Mouse (Mus musculus) monocyte, adult 2 months (primary cell): ENCODE data around the gene Il11ra1.
"Not testable (repeated sequence)": the region's sequence is repeated elsewhere in the genome, so short reads cannot be mapped to it uniquely, and the experiment has no call there.

Source experiments
- DNase-seq, 2 experiments: peaks; one replicate each; pipeline ENCODE4 v3.0.0; 2022; ENCODE audit warnings: low spot score in 2 of 2, low read depth in 1 of 2

The Il11ra1 gene

DNA sequence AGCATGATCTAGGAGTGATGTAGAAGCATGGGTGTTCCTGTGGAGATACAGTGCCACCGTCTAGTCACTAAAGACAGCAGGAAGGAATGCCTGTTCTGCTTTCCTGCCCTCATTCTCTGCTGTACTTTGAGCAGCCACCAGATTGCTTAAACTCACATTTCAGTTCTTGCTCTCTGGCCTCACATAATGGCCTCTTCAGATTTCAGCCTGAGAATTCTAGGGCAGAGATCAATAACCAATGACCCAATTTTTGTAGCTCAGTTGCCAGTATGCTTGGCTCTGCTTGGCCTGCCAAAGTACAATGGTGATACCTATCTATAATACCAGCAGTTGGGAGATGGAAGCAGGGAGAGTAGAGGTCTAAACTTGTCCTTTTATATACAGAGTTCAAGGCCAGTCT is 45.2 kb downstream of the Il11ra1 start:
- DNase-seq = no peak

DNA sequence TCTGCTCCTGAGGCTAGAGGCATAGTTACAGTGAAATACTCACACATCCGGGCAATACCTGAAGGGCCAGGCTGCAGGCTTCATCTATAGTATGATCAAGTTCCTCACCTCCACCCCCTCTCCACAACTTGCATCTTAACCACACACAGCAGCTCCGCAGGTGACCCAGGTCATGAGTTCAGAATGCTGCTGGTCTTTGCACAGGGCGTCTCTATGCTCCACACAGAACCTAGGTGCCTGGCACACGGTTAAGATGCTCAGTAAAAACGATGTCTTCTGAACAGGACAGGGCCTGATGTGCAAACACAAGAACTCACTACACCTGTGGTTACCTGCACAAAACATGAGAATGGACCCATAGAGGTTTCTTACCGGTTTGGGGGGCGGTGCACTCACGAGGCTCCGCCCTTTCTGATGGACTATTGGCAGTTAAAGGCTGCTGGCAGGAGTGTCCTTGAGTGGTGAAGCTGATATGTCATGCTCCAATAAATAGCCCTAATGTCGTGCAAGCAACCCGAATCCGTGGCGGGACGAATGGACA is 55.1 kb downstream of the Il11ra1 start, which contains the start of gene Galt:
TSS of gene Galt (plus strand) at position 432 of the 541 bp plus-strand sequence.
- no peak for DNase-seq

GRCm38 (mm10) chr4:41755338-41756305 is 55.8 kb downstream of the Il11ra1 start, which contains the start of gene Sigmar1:
Gene Sigmar1, minus strand, starts transcription at chr4:41756157.
- peak; percentile 48 to 78 for DNase-seq

- no peak for DNase-seq
Measured at GRCm38 (mm10) chr4:41756440-41756839, 56.7 kb downstream of the Il11ra1 start.

- no peak for DNase-seq
Measured at GRCm38 (mm10) chr4:41757321-41757720, 57.5 kb downstream of the Il11ra1 start.

GRCm38 (mm10) chr4:41758021-41758420 is 58.2 kb downstream of the Il11ra1 start:
- no peak for DNase-seq

DNA sequence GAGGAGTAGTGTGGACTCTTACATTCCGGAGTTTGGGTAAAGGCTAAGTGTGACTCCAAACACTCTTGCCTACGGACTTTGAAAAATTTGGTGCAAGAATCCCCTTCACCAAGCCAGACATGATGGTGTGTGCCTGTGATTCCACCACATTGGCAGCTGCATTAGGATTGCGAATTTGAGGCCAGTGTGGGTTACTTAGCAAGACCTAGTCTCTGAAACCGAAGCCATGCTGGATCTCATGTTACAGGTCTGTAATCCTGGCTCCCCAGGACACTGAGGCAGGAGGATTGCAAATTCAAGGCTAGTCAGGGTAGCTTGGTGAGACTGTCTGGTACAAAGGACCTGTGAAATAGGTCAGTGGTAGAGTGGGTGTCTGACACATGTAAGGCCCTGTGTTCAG is 58.9 kb downstream of the Il11ra1 start:
- DNase-seq = no peak

DNA sequence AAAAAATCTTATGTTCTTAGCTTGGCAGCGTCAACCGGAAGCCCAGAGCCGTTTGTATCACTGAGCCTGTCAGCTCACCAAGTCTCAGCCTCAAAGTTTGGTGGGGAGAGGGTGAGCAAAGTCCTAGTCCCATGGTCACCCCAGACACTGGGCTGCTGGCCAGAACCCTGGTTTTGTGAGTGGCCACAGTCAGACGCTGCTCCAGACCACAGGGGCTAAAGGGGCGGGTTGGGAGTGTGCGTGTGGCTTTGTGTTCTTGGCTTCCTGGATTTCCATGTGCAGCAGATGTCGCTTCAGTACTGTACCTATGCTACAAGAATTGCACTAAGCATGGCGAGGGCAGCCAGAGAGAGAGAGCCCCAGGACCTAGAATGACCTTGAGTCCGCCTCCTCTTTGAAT is 59.4 kb downstream of the Il11ra1 start:
- no peak for DNase-seq

DNA sequence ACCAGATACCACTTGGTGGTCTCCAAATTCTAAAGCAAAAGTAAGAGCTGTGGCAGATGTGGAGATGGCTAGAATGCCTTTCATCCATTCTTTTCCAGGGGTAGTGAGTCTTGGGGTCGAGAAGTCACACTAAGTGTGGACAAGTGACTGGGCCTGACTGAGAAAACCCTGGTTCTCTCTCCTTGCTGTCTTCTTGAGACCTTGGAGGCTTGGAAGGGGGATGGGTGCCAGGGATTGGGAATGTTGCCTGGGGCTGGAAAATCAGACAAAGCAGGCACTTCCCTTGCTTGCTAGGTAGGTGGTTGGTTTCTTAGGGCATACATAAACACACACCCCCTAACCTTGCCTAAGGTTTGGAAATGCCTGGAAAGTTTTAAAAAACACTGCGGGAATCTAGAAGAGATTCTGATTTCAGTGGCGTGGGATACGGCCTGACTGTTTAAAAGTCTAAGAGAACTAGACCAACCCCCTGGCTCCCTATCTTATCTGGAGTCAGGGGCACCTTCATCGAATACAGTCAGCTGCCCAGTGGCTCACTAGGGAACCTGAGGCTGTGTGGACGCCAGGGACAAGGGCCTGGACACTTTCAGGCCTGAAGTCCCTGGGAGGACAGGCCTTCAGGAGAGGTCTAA is 60.0 kb downstream of the Il11ra1 start:
- no peak for DNase-seq

- DNase-seq = peak; percentile 27 to 38
Measured at GRCm38 (mm10) chr4:41760288-41760721, 60.5 kb downstream of the Il11ra1 start.

DNA sequence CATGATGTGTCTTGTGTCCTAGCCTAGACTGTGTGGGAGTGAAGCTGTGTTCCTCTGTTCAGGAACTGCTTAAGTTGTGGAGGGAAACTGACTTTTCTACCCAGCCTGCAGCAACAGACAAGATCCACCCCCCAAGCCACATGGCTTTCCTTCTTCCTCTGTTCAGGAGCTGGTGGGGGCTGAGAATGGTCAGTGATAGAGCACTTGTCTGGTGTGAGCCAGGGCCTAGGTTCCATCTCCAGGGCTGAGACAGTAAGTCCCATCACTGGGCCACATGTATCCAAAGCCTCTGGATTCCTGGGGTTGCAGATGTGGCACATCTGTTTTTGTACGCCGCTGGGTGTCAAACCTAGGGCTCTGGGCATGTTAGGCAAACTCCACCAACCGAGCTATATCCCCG is 61.1 kb downstream of the Il11ra1 start:
- no peak for DNase-seq

GRCm38 (mm10) chr4:41761680-41762079 is 61.9 kb downstream of the Il11ra1 start:
- DNase-seq = no peak

- DNase-seq = no peak
Measured at GRCm38 (mm10) chr4:41762099-41762687, 62.4 kb downstream of the Il11ra1 start.

DNA sequence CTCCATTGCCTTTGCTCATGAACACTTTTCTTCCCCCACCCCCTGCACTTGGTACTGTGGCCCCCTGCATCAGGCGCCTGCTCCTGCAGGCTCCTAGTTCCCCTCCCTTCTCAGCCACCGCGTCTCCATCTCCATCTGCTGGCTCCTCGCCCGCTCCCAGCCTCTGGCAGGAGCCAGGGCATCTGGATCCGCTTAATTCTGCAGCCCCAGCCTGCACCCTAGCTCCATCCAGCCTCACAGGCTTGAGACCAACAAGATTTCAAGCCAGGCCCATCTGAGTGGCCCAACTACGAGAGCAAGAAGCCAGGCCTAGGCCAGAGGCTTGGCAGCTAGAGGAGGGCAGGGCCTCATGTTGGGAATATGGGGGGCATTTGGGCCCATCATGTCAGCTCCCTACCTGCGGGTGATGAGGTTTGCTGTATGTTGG is 62.9 kb downstream of the Il11ra1 start:
- DNase-seq = not testable (repeated sequence)

- not testable (repeated sequence) for DNase-seq
Measured at GRCm38 (mm10) chr4:41763176-41763575, 63.4 kb downstream of the Il11ra1 start.

- not testable (repeated sequence) for DNase-seq
Measured at GRCm38 (mm10) chr4:41767301-41767700, 67.5 kb downstream of the Il11ra1 start.

GRCm38 (mm10) chr4:41772946-41773345 is 73.2 kb downstream of the Il11ra1 start:
- DNase-seq = not testable (repeated sequence)

- peak; percentile 30 to 52 for DNase-seq
Measured at GRCm38 (mm10) chr4:41773502-41773901, 73.7 kb downstream of the Il11ra1 start.

GRCm38 (mm10) chr4:41774002-41774401 is 74.2 kb downstream of the Il11ra1 start, which contains the start of gene Ccl27a:
Gene Ccl27a, minus strand, starts transcription at chr4:41774247.
- peak; percentile 45 to 69 for DNase-seq

- not testable (repeated sequence) for DNase-seq
Measured at GRCm38 (mm10) chr4:41774506-41774905, 74.7 kb downstream of the Il11ra1 start.

GRCm38 (mm10) chr4:41775840-41776239 is 76.1 kb downstream of the Il11ra1 start:
- DNase-seq = not testable (repeated sequence)
